Mouse (Mus musculus) kidney, adult 18-20 months (tissue): Measurements from ENCODE around the gene Apoh.

Experiments
- DNase-seq: peaks from one replicate; pipeline ENCODE4 v3.0.0; 2021

Gene Apoh

GRCm38 (mm10) chr11:108342781-108343768 is at the start of gene Apoh:
Apoh (plus strand) TSS chr11:108343354.
- peak; percentile 62 for DNase-seq

- no peak for DNase-seq
Measured at GRCm38 (mm10) chr11:108293843-108294242, 49.3 kb upstream of the Apoh start.

GRCm38 (mm10) chr11:108294305-108294813 is 48.8 kb upstream of the Apoh start:
- DNase-seq, result no peak

- DNase-seq, result no peak
Measured at GRCm38 (mm10) chr11:108295373-108295772, 47.8 kb upstream of the Apoh start.

GRCm38 (mm10) chr11:108297956-108298355 is 45.2 kb upstream of the Apoh start:
- no peak for DNase-seq

GRCm38 (mm10) chr11:108299913-108300312 is 43.2 kb upstream of the Apoh start:
- DNase-seq, result no peak

- no peak for DNase-seq
Measured at GRCm38 (mm10) chr11:108300443-108300842, 42.7 kb upstream of the Apoh start.

- no peak for DNase-seq
Measured at GRCm38 (mm10) chr11:108301036-108301435, 42.1 kb upstream of the Apoh start.

- no peak for DNase-seq
Measured at GRCm38 (mm10) chr11:108301796-108302490, 41.2 kb upstream of the Apoh start.

GRCm38 (mm10) chr11:108303787-108304186 is 39.4 kb upstream of the Apoh start:
- DNase-seq, result no peak

GRCm38 (mm10) chr11:108307258-108307657 is 35.9 kb upstream of the Apoh start:
- DNase-seq, result no peak

- DNase-seq, result no peak
Measured at GRCm38 (mm10) chr11:108308253-108308652, 34.9 kb upstream of the Apoh start.

GRCm38 (mm10) chr11:108309791-108310190 is 33.4 kb upstream of the Apoh start:
- no peak for DNase-seq

- no peak for DNase-seq
Measured at GRCm38 (mm10) chr11:108311912-108312311, 31.2 kb upstream of the Apoh start.

- DNase-seq, result no peak
Measured at GRCm38 (mm10) chr11:108312516-108312915, 30.6 kb upstream of the Apoh start.

- no peak for DNase-seq
Measured at GRCm38 (mm10) chr11:108315736-108316135, 27.4 kb upstream of the Apoh start.

- DNase-seq, result no peak
Measured at GRCm38 (mm10) chr11:108317878-108318277, 25.3 kb upstream of the Apoh start.

- no peak for DNase-seq
Measured at GRCm38 (mm10) chr11:108319162-108319561, 24.0 kb upstream of the Apoh start.

GRCm38 (mm10) chr11:108320561-108320960 is 22.6 kb upstream of the Apoh start:
- no peak for DNase-seq

GRCm38 (mm10) chr11:108322156-108322555 is 21.0 kb upstream of the Apoh start:
- DNase-seq, result no peak

GRCm38 (mm10) chr11:108325943-108326342 is 17.2 kb upstream of the Apoh start:
- no peak for DNase-seq

GRCm38 (mm10) chr11:108330818-108331217 is 12.3 kb upstream of the Apoh start:
- no peak for DNase-seq

- no peak for DNase-seq
Measured at GRCm38 (mm10) chr11:108333006-108333405, 10.1 kb upstream of the Apoh start.
